Comparison of ENCODE assay signal across 9 mouse cellular contexts in genomic region chr14:93713250-93713935, GRCm38 (mm10).
DNase-seq lines count a peak whose midpoint lies in the region; ATAC-seq lines count a peak whose summit lies in the region.
"Had no signal": no experiment of that assay in that cellular context is flagged by ENCODE, and none has a peak within 500 bp of the region (broad histone marks: within the 10 kb centered on the region; RNA-seq: fewer than 3 reads in every experiment).

No protein-coding gene starts in this region.

- H3K4me1 ChIP-seq in kidney, embryonic 15.5 days, result peaks cover 7% of the 10 kb centered on the region
- H3K4me1 ChIP-seq in neural tube, embryonic 12.5 days, result 0 out of 2 replicates have a peak, but pooled peaks cover 7% of the 10 kb centered on the region
- H3K4me1 ChIP-seq in liver, embryonic 11.5 days (replicated peaks; ENCODE audit: control insufficient read depth, insufficient read depth, low read length), result no peaks in the 10 kb centered on the region

- no peak overlapping the region for H3K4me3 ChIP-seq in kidney, embryonic 15.5 days (replicated peaks)
- H3K4me3 ChIP-seq in neural tube, embryonic 12.5 days, result no peak overlapping the region
- no peak overlapping the region for H3K4me3 ChIP-seq in liver, embryonic 11.5 days (ENCODE audit: low read depth, low read length)

- ATAC-seq in kidney, embryonic 15.5 days (replicated peaks; ENCODE audit: low FRiP score), result peak; percentile 71
- no peak for ATAC-seq in neural tube, embryonic 12.5 days (ENCODE audit: low FRiP score, low read depth)
- ATAC-seq in liver, embryonic 11.5 days (replicated peaks; ENCODE audit: low FRiP score), result no peak
- ATAC-seq in monocyte, adult 5-6 weeks (replicated peaks; ENCODE audit: insufficient number of reproducible peaks, low FRiP score, low TSS enrichment, poor library complexity, severe bottlenecking), result no peak
- ATAC-seq: intestine, embryonic 16.5 days had no signal

- H3K4me2 ChIP-seq in kidney, embryonic 15.5 days, result 0 out of 2 replicates have a peak overlapping the region, but pooled peaks have one; percentile 9
- 0 out of 2 replicates have a peak overlapping the region, but pooled peaks have one; percentile 7 for H3K4me2 ChIP-seq in neural tube, embryonic 12.5 days (replicated peaks)
- no peak overlapping the region for H3K4me2 ChIP-seq in liver, embryonic 11.5 days

- 50% methylated on average over 12 of the region's 12 CpGs for WGBS in kidney, embryonic 15.5 days
- 56% methylated on average over 12 of the region's 12 CpGs for WGBS in neural tube, embryonic 12.5 days
- WGBS in liver, embryonic 11.5 days, result 84% methylated on average over 12 of the region's 12 CpGs

- no peaks in the 10 kb centered on the region for H3K27me3 ChIP-seq in kidney, embryonic 15.5 days
- H3K27me3 ChIP-seq in neural tube, embryonic 12.5 days (replicated peaks), result no peaks in the 10 kb centered on the region
- H3K27me3 ChIP-seq in liver, embryonic 11.5 days (replicated peaks; ENCODE audit: control insufficient read depth, insufficient read depth, low read length), result no peaks in the 10 kb centered on the region

- H3K36me3 ChIP-seq in kidney, embryonic 15.5 days, result no peaks in the 10 kb centered on the region
- H3K36me3 ChIP-seq in neural tube, embryonic 12.5 days, result no peaks in the 10 kb centered on the region
- no peaks in the 10 kb centered on the region for H3K36me3 ChIP-seq in liver, embryonic 11.5 days (ENCODE audit: control insufficient read depth, insufficient read depth, low read length)

- DNase-seq in kidney, postnatal 14 days, result no peak
- peak; percentile 83 for DNase-seq in cerebellum, adult 9-10 months
- DNase-seq in layer of hippocampus, postnatal 10 days (ENCODE audit: low spot score in 2 of 2), result peak; percentile 26 to 28
- no peak for DNase-seq in liver, embryonic 11.5 days (ENCODE audit: low spot score)
- no peak for DNase-seq in urinary bladder, adult 2 months (ENCODE audit: low spot score)

- no peak overlapping the region for H3K9ac ChIP-seq in kidney, embryonic 15.5 days
- no peak overlapping the region for H3K9ac ChIP-seq in neural tube, embryonic 12.5 days
- no peak overlapping the region for H3K9ac ChIP-seq in liver, embryonic 11.5 days (ENCODE audit: low read depth, low read length)

- peak overlapping the region; percentile 67 for H3K27ac ChIP-seq in kidney, embryonic 15.5 days
- H3K27ac ChIP-seq in neural tube, embryonic 12.5 days, result no peak overlapping the region
- H3K27ac ChIP-seq in liver, embryonic 11.5 days (ENCODE audit: low read depth, low read length), result no peak overlapping the region

- no peaks in the 10 kb centered on the region for H3K9me3 ChIP-seq in kidney, embryonic 15.5 days (replicated peaks)
- no peaks in the 10 kb centered on the region for H3K9me3 ChIP-seq in neural tube, embryonic 12.5 days
- no peaks in the 10 kb centered on the region for H3K9me3 ChIP-seq in liver, embryonic 11.5 days (ENCODE audit: control insufficient read depth, low read length)

Comparison
In these comparisons a context has a peak if more than half of its experiments do, and no peak if none do; other contexts are left out.
1. DNase-seq: peak in cerebellum, adult 9-10 months (single experiment) and layer of hippocampus, postnatal 10 days (2 of 2); none in kidney, postnatal 14 days (single experiment), liver, embryonic 11.5 days (single experiment) and urinary bladder, adult 2 months (single experiment).